Mouse (Mus musculus) G1E-ER4 (cell line): ENCODE results near the gene Pik3cb. TPM values are rescaled to one million over a fixed set of nuclear protein-coding genes. Genes with fewer than 3 reads are reported as not detected.

ENCODE experiments used
- GATA1 ChIP-seq: IDR thresholded peaks from one replicate; pipeline ENCODE4 v1.8.0; 2012; ENCODE audit warnings: low read length, inconsistent platforms
- polyA plus RNA-seq: library from polyadenylated mRNA; stranded (reverse); fragments of >175 nt; gene quantifications from 2 replicates; pipeline ENCODE4 v1.2.3, GENCODE M21; 2012

Gene Pik3cb
- polyA plus RNA-seq, 1 experiment = 0.91 TPM

- no peak for TF ChIP-seq GATA1
Measured at GRCm38 (mm10) chr9:99062544-99062943, 77.9 kb downstream of the Pik3cb start.

DNA sequence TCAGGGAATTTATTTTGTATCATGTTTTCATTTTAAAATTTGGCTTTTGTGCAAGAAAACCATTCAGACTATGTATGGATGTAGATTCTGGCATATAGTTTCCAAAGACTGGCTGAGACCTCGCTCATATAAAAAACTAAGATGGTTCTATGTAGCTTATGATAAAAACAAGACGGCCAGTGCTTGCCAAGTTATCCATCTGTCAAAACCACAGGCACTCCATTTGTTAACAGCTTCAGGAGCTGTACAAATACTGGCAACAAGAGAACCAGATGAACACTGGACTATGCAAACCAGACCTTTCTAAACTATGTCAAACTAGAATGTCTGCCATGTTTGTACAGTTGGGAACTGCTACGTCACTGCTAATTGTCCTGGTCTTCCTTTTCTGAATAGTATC is 82.7 kb downstream of the Pik3cb start:
- TF ChIP-seq GATA1 = no peak

DNA sequence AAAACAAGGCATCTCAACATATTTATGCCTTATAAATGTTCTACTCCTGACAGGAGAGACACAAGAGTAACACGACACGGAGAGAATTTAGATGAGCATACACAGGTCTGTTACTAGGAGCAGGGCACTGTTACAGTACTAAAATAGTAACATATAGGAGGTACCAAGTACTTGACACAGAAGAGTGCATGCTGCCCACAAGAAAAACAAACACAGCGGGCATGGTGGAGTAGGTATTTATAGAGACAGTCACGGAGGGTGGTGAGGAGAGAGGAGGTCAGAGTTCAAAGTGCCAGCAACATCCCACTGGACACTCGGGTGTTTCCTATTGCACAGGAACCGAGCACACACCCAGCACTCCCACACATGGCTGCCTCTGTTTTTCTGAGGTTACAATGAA is 90.7 kb downstream of the Pik3cb start:
- TF ChIP-seq GATA1 = no peak

- TF ChIP-seq GATA1 = no peak
Measured at GRCm38 (mm10) chr9:99048724-99049250, 91.6 kb downstream of the Pik3cb start.

DNA sequence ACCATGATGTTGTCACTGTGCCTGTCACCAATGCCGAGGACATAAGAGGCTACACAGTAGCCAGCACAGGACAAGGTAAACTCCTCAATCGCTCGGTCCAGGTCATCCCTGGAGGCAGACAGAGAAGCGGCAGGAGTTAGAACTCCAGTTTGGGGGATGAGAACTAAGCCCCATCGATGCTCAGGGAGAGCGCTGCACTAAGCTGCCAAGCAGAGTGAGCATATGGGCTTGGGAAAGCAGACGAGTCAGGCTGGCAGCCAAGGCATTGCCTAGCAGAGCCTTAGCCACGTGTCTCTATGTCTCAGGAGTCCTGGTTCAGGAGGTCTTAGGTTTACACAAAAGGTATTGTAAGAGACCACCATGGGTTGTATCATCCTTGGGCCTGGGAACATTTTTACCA is 95.7 kb downstream of the Pik3cb start:
- no peak for TF ChIP-seq GATA1

DNA sequence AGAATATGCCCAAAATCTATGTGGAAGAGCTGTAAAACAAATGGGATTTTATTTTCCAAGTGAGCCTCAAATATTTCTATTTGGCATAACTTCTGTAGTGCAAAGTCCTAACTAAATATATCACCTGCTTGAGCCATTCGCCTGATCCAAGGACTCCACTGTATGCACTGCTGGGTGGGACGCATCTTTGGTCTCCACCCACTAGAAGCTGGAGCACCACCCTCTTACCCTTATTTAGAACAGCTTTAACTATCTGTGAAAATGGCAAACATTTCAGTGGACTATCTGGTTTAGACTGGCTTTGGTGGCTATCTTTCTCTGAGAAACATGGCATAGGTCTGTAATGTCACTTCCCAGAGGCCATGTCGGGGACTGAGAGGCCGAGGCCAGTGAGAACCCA is 97.8 kb downstream of the Pik3cb start:
- TF ChIP-seq GATA1 = no peak

- no peak for TF ChIP-seq GATA1
Measured at GRCm38 (mm10) chr9:99041994-99042393, 98.4 kb downstream of the Pik3cb start.

DNA sequence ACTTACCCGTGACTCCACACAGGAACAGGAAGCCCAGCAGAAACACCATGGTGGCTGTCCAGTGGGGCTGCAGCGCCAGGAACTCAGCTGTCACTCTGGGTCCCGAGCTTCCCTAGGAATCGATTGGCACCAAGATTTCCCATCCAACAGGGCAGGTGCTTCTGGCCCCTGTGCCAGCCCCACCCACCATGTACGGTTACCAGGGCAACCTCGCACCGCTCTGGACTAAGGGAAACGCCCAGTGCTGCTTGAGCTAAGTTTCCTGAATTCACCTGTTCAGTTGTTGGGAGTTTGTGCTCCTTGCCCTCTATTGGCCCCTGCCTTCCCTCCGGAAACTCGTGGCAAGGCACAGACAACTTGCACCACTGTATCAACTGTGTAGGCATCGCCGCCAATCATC is 104.8 kb downstream of the Pik3cb start, which contains the start of gene Gm1123:
Gene Gm1123 (minus strand): TSS at position 141 of the 400 bp plus-strand sequence.
- TF ChIP-seq GATA1 = no peak

- no peak for TF ChIP-seq GATA1
Measured at GRCm38 (mm10) chr9:99034111-99034510, 106.3 kb downstream of the Pik3cb start.

- TF ChIP-seq GATA1 = no peak
Measured at GRCm38 (mm10) chr9:99032031-99032430, 108.4 kb downstream of the Pik3cb start.

GRCm38 (mm10) chr9:99021751-99022150 is 118.7 kb downstream of the Pik3cb start:
- TF ChIP-seq GATA1 = no peak

DNA sequence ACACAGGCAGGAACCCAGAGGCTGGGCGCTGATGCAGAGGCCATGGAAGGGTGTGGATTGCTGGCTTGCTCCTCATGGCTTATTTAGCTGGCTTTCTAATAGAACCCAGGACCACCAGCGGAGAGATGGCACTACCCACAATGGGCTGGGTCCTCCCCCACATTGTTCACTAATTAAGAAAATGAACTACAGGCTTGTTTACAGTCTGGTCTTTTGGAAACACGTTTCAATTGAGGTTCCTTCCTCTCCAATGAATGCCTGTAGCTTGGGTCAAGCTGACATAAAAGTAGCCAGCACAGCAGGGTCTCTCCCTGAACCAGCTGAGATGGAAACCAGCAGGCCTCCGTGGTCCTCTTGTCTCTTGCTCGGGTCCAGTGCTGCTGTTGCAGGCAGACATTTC is 119.3 kb downstream of the Pik3cb start:
- TF ChIP-seq GATA1 = no peak

- TF ChIP-seq GATA1 = no peak
Measured at GRCm38 (mm10) chr9:99017679-99018078, 122.7 kb downstream of the Pik3cb start.

- TF ChIP-seq GATA1 = no peak
Measured at GRCm38 (mm10) chr9:99016759-99017158, 123.7 kb downstream of the Pik3cb start.

DNA sequence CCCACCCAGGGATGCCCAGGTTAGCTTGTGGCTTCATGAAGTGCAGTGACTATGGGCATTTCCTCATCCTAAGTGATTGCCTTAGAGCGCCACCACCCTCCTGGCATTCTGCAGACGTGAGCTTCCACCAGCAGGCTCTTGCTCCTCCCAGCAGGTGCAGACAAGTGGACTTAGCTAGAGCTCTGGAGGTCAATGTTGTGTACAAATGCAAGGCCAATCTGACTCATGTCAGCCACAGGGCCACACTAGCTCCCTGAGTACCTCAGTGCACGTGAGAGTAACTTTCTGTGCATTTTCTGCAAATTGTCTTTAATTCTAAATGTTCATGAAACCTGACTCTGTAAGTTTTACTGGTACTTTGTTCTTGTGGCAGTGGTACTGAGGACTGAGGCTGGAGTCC is 124.1 kb downstream of the Pik3cb start:
- TF ChIP-seq GATA1 = no peak

GRCm38 (mm10) chr9:99009898-99010199 is 130.6 kb downstream of the Pik3cb start:
- no peak for TF ChIP-seq GATA1

GRCm38 (mm10) chr9:99009069-99009897 is 131.1 kb downstream of the Pik3cb start:
- TF ChIP-seq GATA1 = no peak

GRCm38 (mm10) chr9:99001326-99001725 is 139.1 kb downstream of the Pik3cb start:
- no peak for TF ChIP-seq GATA1
